In the genomic region with DNA sequence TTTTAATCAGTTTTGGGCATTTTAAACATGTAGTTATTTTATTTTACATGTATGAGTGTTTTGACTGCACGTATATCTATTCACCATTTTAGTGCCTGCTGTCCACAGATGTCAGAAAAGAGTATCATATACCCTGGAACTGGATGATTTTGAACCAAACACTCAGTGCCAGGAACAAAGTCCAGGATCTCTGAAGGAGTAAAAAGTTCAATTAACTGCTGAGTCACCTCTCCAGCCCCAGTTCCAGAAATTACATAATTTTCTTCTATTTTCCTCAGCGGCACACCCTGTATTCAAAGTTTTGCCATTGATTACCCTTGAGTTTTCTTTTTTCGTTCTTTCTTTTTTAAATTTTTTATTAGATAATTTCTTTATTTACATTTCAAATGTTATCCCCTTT, we compare ENCODE assay signal across 40 mouse cellular contexts. TPM values are rescaled to one million over a fixed set of nuclear protein-coding genes. Genes with fewer than 3 reads are reported as not detected.
"Had no signal": no experiment of that assay in that cellular context is flagged by ENCODE, and none has a peak within 500 bp of the region (broad histone marks: within the 10 kb centered on the region; RNA-seq: fewer than 3 reads in every experiment).

No protein-coding gene starts in this region.

- ATAC-seq: liver, embryonic 12.5 days; liver, postnatal 0 days; lung, postnatal 0 days; midbrain, embryonic 13.5 days; midbrain, embryonic 15.5 days; midbrain, embryonic 16.5 days had no signal

- H3K9me3 ChIP-seq: limb, embryonic 10.5 days; limb, embryonic 12.5 days; limb, embryonic 13.5 days; limb, embryonic 15.5 days; liver, embryonic 12.5 days; liver, embryonic 13.5 days; liver, embryonic 15.5 days; lung, embryonic 15.5 days; megakaryocyte, embryonic 14.5 days; midbrain, embryonic 10.5 days; midbrain, embryonic 12.5 days; midbrain, embryonic 13.5 days; midbrain, embryonic 15.5 days; neural tube, embryonic 12.5 days; neural tube, embryonic 13.5 days had no signal

- DNase-seq: left cerebral cortex, postnatal 4 days; liver; liver, embryonic 13.5 days; liver, postnatal 0 days; lung, adult 18-20 months; lung, adult 2 months; lung, embryonic 14.5 days; lung, postnatal 10 days; lung, postnatal 14 days; lung, postnatal 36 days; lung, postnatal 4 days; midbrain, embryonic 14.5 days had no signal

- H3K9ac ChIP-seq: limb, embryonic 12.5 days; limb, embryonic 13.5 days; limb, embryonic 15.5 days; liver, embryonic 12.5 days; liver, embryonic 13.5 days; liver, embryonic 14.5 days; liver, embryonic 15.5 days; liver, postnatal 0 days; lung, embryonic 14.5 days; lung, embryonic 15.5 days; midbrain, embryonic 12.5 days; midbrain, embryonic 13.5 days; midbrain, embryonic 15.5 days; neural tube, embryonic 12.5 days; neural tube, embryonic 13.5 days had no signal

- H3K4me2 ChIP-seq: limb, embryonic 12.5 days; limb, embryonic 13.5 days; limb, embryonic 15.5 days; liver, embryonic 11.5 days; liver, embryonic 12.5 days; liver, embryonic 13.5 days; liver, embryonic 15.5 days; lung, embryonic 14.5 days; lung, embryonic 15.5 days; midbrain, embryonic 11.5 days; midbrain, embryonic 12.5 days; midbrain, embryonic 13.5 days; midbrain, embryonic 15.5 days; neural tube, embryonic 12.5 days; neural tube, embryonic 13.5 days had no signal

- H3K27ac ChIP-seq: limb, embryonic 10.5 days; limb, embryonic 12.5 days; limb, embryonic 13.5 days; limb, embryonic 15.5 days; liver, embryonic 12.5 days; liver, embryonic 13.5 days; liver, embryonic 14.5 days; liver, embryonic 15.5 days; lung, embryonic 15.5 days; macrophage; midbrain, embryonic 10.5 days; midbrain, embryonic 12.5 days; midbrain, embryonic 13.5 days; midbrain, embryonic 15.5 days; neural tube, embryonic 12.5 days; neural tube, embryonic 13.5 days had no signal

- H3K36me3 ChIP-seq: limb, embryonic 10.5 days; limb, embryonic 12.5 days; limb, embryonic 13.5 days; limb, embryonic 15.5 days; liver, embryonic 12.5 days; liver, embryonic 13.5 days; liver, embryonic 15.5 days; lung, embryonic 15.5 days; midbrain, embryonic 10.5 days; midbrain, embryonic 12.5 days; midbrain, embryonic 13.5 days; midbrain, embryonic 15.5 days; neural tube, embryonic 12.5 days; neural tube, embryonic 13.5 days had no signal

- H3K4me1 ChIP-seq: limb, embryonic 10.5 days; limb, embryonic 12.5 days; limb, embryonic 13.5 days; limb, embryonic 15.5 days; liver, embryonic 12.5 days; liver, embryonic 13.5 days; liver, embryonic 15.5 days; lung, embryonic 15.5 days; megakaryocyte, embryonic 14.5 days; midbrain, embryonic 10.5 days; midbrain, embryonic 12.5 days; midbrain, embryonic 13.5 days; midbrain, embryonic 15.5 days; neural tube, embryonic 12.5 days; neural tube, embryonic 13.5 days had no signal

- H3K4me3 ChIP-seq: limb, embryonic 10.5 days; limb, embryonic 12.5 days; limb, embryonic 13.5 days; limb, embryonic 15.5 days; liver, embryonic 12.5 days; liver, embryonic 13.5 days; liver, embryonic 15.5 days; lung, embryonic 15.5 days; megakaryocyte, embryonic 14.5 days; midbrain, embryonic 10.5 days; midbrain, embryonic 12.5 days; midbrain, embryonic 13.5 days; midbrain, embryonic 15.5 days; myocyte; neural tube, embryonic 12.5 days; neural tube, embryonic 13.5 days had no signal

- H3K27me3 ChIP-seq: limb, embryonic 12.5 days; limb, embryonic 13.5 days; limb, embryonic 15.5 days; liver, embryonic 12.5 days; liver, embryonic 13.5 days; liver, embryonic 15.5 days; lung, embryonic 15.5 days; megakaryocyte, embryonic 14.5 days; midbrain, embryonic 12.5 days; midbrain, embryonic 13.5 days; midbrain, embryonic 15.5 days; neural tube, embryonic 12.5 days; neural tube, embryonic 13.5 days had no signal

RNA-seq across cellular contexts. Expression of gene Vmn2r24, which starts 8.6 kb away (rescaled TPM):
- polyA plus RNA-seq: limb, embryonic 10.5 days; limb, embryonic 11.5 days; limb, embryonic 12.5 days; limb, embryonic 13.5 days; limb, embryonic 14.5 days; limb, embryonic 15.5 days; liver, adult 2 months; liver, embryonic 11.5 days; liver, embryonic 12.5 days; liver, embryonic 13.5 days; liver, embryonic 14.5 days; liver, embryonic 15.5 days; liver, embryonic 16.5 days; liver, postnatal 0 days; lung, adult 2 months; lung, embryonic 14.5 days; lung, embryonic 15.5 days; lung, embryonic 16.5 days; lung, postnatal 0 days; macrophage; midbrain, embryonic 10.5 days; midbrain, embryonic 11.5 days; midbrain, embryonic 12.5 days; midbrain, embryonic 13.5 days; midbrain, embryonic 14.5 days; midbrain, embryonic 15.5 days; midbrain, embryonic 16.5 days; midbrain, postnatal 0 days; myocyte; neural tube, embryonic 11.5 days; neural tube, embryonic 12.5 days; neural tube, embryonic 13.5 days had no signal
